Mouse (Mus musculus) erythroid progenitor cell, adult 5-6 weeks (primary cell): Measurements from ENCODE around the gene Npr2. TPM values are rescaled to one million over a fixed set of nuclear protein-coding genes. Genes with fewer than 3 reads are reported as not detected.

Experiments used
- total RNA-seq, 2 experiments: library from RNA; stranded (forward) in 1 of 2; stranded (reverse) in 1 of 2; fragments of 150-400 nt in 1 of 2; fragments of 186-747, 209-891 nt in 1 of 2; gene quantifications; 2 replicates each; pipeline versions ENCODE4 v1.2.3 to v1.2.4; 2015 to 2017; ENCODE audit warnings: low replicate concordance in 2 of 2

Npr2 gene
- total RNA-seq, 2 experiments from 2014 or later = not detected

Other genes with a start within 250 kb of the Npr2 start
- gene Rusc2, start 250.0 kb upstream of the Npr2 start, total RNA-seq (2015; ENCODE audit: low replicate concordance) = not detected in 2 replicates
- gene Rusc2, start 250.0 kb upstream of the Npr2 start, total RNA-seq (2017; ENCODE audit: low replicate concordance) = not detected in 2 replicates
- gene Fam166b, start 202.8 kb upstream of the Npr2 start, total RNA-seq (2015; ENCODE audit: low replicate concordance) = not detected in 2 replicates
- not detected in 2 replicates for gene Fam166b, start 202.8 kb upstream of the Npr2 start, total RNA-seq (2017; ENCODE audit: low replicate concordance)
- gene Tesk1, start 190.0 kb upstream of the Npr2 start, total RNA-seq (2015; ENCODE audit: low replicate concordance) = 0.84 and 2.5 TPM in 2 replicates
- 0.23 and 0.77 TPM in 2 replicates for gene Tesk1, start 190.0 kb upstream of the Npr2 start, total RNA-seq (2017; ENCODE audit: low replicate concordance)
- gene Cd72, start 177.3 kb upstream of the Npr2 start, total RNA-seq (2015; ENCODE audit: low replicate concordance) = 17.2 and 22.3 TPM in 2 replicates
- 23.1 and 23.5 TPM in 2 replicates for gene Cd72, start 177.3 kb upstream of the Npr2 start, total RNA-seq (2017; ENCODE audit: low replicate concordance)
- not detected in 2 replicates for gene Sit1, start 148.2 kb upstream of the Npr2 start, total RNA-seq (2015; ENCODE audit: low replicate concordance)
- 3.2 TPM in 1 of 2 replicates, not detected in the other for gene Sit1, start 148.2 kb upstream of the Npr2 start, total RNA-seq (2017; ENCODE audit: low replicate concordance)
- 26.0 and 46.9 TPM in 2 replicates for gene Ccdc107, start 139.0 kb upstream of the Npr2 start, total RNA-seq (2015; ENCODE audit: low replicate concordance)
- gene Ccdc107, start 139.0 kb upstream of the Npr2 start, total RNA-seq (2017; ENCODE audit: low replicate concordance) = 38.5 and 41.1 TPM in 2 replicates
- gene Arhgef39, start 132.2 kb upstream of the Npr2 start, total RNA-seq (2015; ENCODE audit: low replicate concordance) = 233 and 242 TPM in 2 replicates
- gene Arhgef39, start 132.2 kb upstream of the Npr2 start, total RNA-seq (2017; ENCODE audit: low replicate concordance) = 202 and 213 TPM in 2 replicates
- gene Car9, start 125.0 kb upstream of the Npr2 start, total RNA-seq (2015; ENCODE audit: low replicate concordance) = 1.7 TPM in 1 of 2 replicates, not detected in the other
- gene Car9, start 125.0 kb upstream of the Npr2 start, total RNA-seq (2017; ENCODE audit: low replicate concordance) = not detected in 2 replicates
- gene Tpm2, start 108.2 kb upstream of the Npr2 start, total RNA-seq (2015; ENCODE audit: low replicate concordance) = not detected in 2 replicates
- gene Tpm2, start 108.2 kb upstream of the Npr2 start, total RNA-seq (2017; ENCODE audit: low replicate concordance) = not detected in 2 replicates
- gene Creb3, start 69.6 kb upstream of the Npr2 start, total RNA-seq (2015; ENCODE audit: low replicate concordance) = 8.0 and 12.3 TPM in 2 replicates
- 9.6 and 45.0 TPM in 2 replicates for gene Creb3, start 69.6 kb upstream of the Npr2 start, total RNA-seq (2017; ENCODE audit: low replicate concordance)
- gene Tln1, start 69.2 kb upstream of the Npr2 start, total RNA-seq (2015; ENCODE audit: low replicate concordance) = 111 and 144 TPM in 2 replicates
- gene Tln1, start 69.2 kb upstream of the Npr2 start, total RNA-seq (2017; ENCODE audit: low replicate concordance) = 643 and 746 TPM in 2 replicates
- gene Rgp1, start 53.2 kb upstream of the Npr2 start, total RNA-seq (2015; ENCODE audit: low replicate concordance) = 29.2 and 31.0 TPM in 2 replicates
- 10.1 and 32.7 TPM in 2 replicates for gene Rgp1, start 53.2 kb upstream of the Npr2 start, total RNA-seq (2017; ENCODE audit: low replicate concordance)
- 22.3 and 28.1 TPM in 2 replicates for gene Gba2, start 53.1 kb upstream of the Npr2 start, total RNA-seq (2015; ENCODE audit: low replicate concordance)
- gene Gba2, start 53.1 kb upstream of the Npr2 start, total RNA-seq (2017; ENCODE audit: low replicate concordance) = 23.5 and 32.1 TPM in 2 replicates
- not detected in 2 replicates for gene Msmp, start 47.4 kb upstream of the Npr2 start, total RNA-seq (2015; ENCODE audit: low replicate concordance)
- not detected in 2 replicates for gene Msmp, start 47.4 kb upstream of the Npr2 start, total RNA-seq (2017; ENCODE audit: low replicate concordance)
- not detected in 2 replicates for gene Spag8, start 21.7 kb downstream of the Npr2 start, total RNA-seq (2015; ENCODE audit: low replicate concordance)
- 3.9 TPM in 1 of 2 replicates, not detected in the other for gene Spag8, start 21.7 kb downstream of the Npr2 start, total RNA-seq (2017; ENCODE audit: low replicate concordance)
- gene Hint2, start 24.5 kb downstream of the Npr2 start, total RNA-seq (2015; ENCODE audit: low replicate concordance) = 18.9 and 26.7 TPM in 2 replicates
- gene Hint2, start 24.5 kb downstream of the Npr2 start, total RNA-seq (2017; ENCODE audit: low replicate concordance) = 6.5 and 12.0 TPM in 2 replicates
- 1.4 TPM in 1 of 2 replicates, not detected in the other for gene Tmem8b, start 37.0 kb downstream of the Npr2 start, total RNA-seq (2015; ENCODE audit: low replicate concordance)
- 0.64 TPM in 1 of 2 replicates, not detected in the other for gene Tmem8b, start 37.0 kb downstream of the Npr2 start, total RNA-seq (2017; ENCODE audit: low replicate concordance)
- not detected in 2 replicates for gene Fam221b, start 37.2 kb downstream of the Npr2 start, total RNA-seq (2015; ENCODE audit: low replicate concordance)
- 1.7 TPM in 1 of 2 replicates, not detected in the other for gene Fam221b, start 37.2 kb downstream of the Npr2 start, total RNA-seq (2017; ENCODE audit: low replicate concordance)
- not detected in 2 replicates for gene Olfr70, start 68.9 kb downstream of the Npr2 start, total RNA-seq (2015; ENCODE audit: low replicate concordance)
- gene Olfr70, start 68.9 kb downstream of the Npr2 start, total RNA-seq (2017; ENCODE audit: low replicate concordance) = not detected in 2 replicates
- gene Olfr71, start 78.3 kb downstream of the Npr2 start, total RNA-seq (2015; ENCODE audit: low replicate concordance) = not detected in 2 replicates
- not detected in 2 replicates for gene Olfr71, start 78.3 kb downstream of the Npr2 start, total RNA-seq (2017; ENCODE audit: low replicate concordance)
- gene Hrct1, start 95.3 kb downstream of the Npr2 start, total RNA-seq (2015; ENCODE audit: low replicate concordance) = not detected in 2 replicates
- gene Hrct1, start 95.3 kb downstream of the Npr2 start, total RNA-seq (2017; ENCODE audit: low replicate concordance) = not detected in 2 replicates
- gene Spaar, start 98.1 kb downstream of the Npr2 start, total RNA-seq (2015; ENCODE audit: low replicate concordance) = not detected in 2 replicates
- not detected in 2 replicates for gene Spaar, start 98.1 kb downstream of the Npr2 start, total RNA-seq (2017; ENCODE audit: low replicate concordance)
- not detected in 2 replicates for gene Olfr159, start 139.1 kb downstream of the Npr2 start, total RNA-seq (2015; ENCODE audit: low replicate concordance)
- gene Olfr159, start 139.1 kb downstream of the Npr2 start, total RNA-seq (2017; ENCODE audit: low replicate concordance) = not detected in 2 replicates
- not detected in 2 replicates for gene Olfr156, start 192.0 kb downstream of the Npr2 start, total RNA-seq (2015; ENCODE audit: low replicate concordance)
- gene Olfr156, start 192.0 kb downstream of the Npr2 start, total RNA-seq (2017; ENCODE audit: low replicate concordance) = not detected in 2 replicates
- gene Olfr157, start 208.3 kb downstream of the Npr2 start, total RNA-seq (2015; ENCODE audit: low replicate concordance) = not detected in 2 replicates
- not detected in 2 replicates for gene Olfr157, start 208.3 kb downstream of the Npr2 start, total RNA-seq (2017; ENCODE audit: low replicate concordance)
- not detected in 2 replicates for gene Olfr155, start 219.6 kb downstream of the Npr2 start, total RNA-seq (2015; ENCODE audit: low replicate concordance)
- not detected in 2 replicates for gene Olfr155, start 219.6 kb downstream of the Npr2 start, total RNA-seq (2017; ENCODE audit: low replicate concordance)
- gene Reck, start 243.6 kb downstream of the Npr2 start, total RNA-seq (2015; ENCODE audit: low replicate concordance) = 0.36 and 7.1 TPM in 2 replicates
- gene Reck, start 243.6 kb downstream of the Npr2 start, total RNA-seq (2017; ENCODE audit: low replicate concordance) = not detected in 2 replicates